Mouse (Mus musculus) spleen, postnatal 14 days (tissue): ENCODE measurements around the gene Slc9a9.
"Not testable (repeated sequence)": the region's sequence is repeated elsewhere in the genome, so short reads cannot be mapped to it uniquely, and the experiment has no call there.

Experiments used
- DNase-seq, 2 experiments: peaks; one replicate each; pipeline ENCODE4 v3.0.0; 2021 to 2022; ENCODE audit warnings: low spot score in 2 of 2

The Slc9a9 gene

GRCm38 (mm10) chr9:94669791-94670577 is at the start of gene Slc9a9:
Gene Slc9a9, plus strand, starts transcription at chr9:94669909.
- no peak for DNase-seq

GRCm38 (mm10) chr9:94620342-94620741 is 49.4 kb upstream of the Slc9a9 start:
- DNase-seq, result no peak

DNA sequence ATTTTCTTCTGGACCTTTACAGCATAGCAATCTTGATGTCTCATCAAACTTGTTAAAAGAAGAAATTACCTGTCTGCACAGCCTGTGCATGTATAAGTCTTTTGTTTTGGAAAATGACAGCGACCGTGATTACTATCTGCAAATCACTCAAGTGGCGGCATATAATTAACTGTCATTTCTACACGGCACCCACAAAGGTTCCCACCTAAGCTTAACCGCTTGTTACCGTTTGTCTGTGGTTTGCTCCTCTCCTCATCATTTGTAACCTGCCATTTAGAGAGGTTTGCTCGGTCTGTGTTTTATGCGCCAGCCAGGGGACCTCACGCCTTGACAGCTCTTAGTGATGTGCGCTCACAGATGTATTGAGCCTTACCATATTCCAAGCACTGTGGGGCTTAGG is 48.9 kb upstream of the Slc9a9 start:
- no peak for DNase-seq

- no peak for DNase-seq
Measured at GRCm38 (mm10) chr9:94621902-94622301, 47.8 kb upstream of the Slc9a9 start.

GRCm38 (mm10) chr9:94626737-94627136 is 43.0 kb upstream of the Slc9a9 start:
- no peak for DNase-seq

DNA sequence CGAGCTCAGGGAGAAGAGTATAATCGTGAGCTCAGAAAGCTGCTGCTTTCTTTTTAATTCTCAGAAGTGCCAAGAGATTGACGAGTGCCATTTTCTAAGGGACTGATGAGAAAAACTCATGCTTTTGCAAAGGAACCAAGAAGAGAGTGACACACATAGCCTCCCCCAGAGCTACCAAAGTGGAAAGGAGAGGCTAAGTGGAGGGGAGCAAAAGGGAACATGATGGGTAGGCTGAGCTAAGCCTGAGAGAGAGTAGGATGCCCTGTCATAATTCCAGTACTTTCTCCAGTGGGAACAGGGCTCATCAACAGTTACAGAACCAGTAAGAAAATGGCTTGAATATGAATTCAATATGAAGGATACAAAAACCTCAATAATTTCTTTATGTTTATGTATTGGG is 40.8 kb upstream of the Slc9a9 start:
- no peak for DNase-seq

DNA sequence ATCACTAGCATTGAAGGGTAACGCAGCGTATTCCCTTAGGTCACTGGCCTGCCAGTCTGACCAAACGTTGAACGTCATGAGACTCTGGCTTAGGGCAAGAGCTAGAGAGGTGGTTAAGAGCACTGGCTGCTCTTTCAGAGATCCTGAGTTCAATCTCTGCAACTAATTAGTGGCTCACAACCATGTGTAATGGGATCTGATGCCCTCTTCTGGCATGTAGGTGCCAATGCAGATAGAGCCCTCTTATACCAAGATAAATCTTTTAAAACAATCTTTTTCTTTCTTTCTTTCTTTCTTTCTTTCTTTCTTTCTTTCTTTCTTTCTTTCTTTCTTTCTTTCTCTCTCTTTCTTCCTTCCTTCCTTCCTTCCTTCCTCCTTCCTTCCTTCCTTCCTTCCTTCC is 35.4 kb upstream of the Slc9a9 start:
- DNase-seq, result not testable (repeated sequence)

- no peak for DNase-seq
Measured at GRCm38 (mm10) chr9:94645631-94646030, 24.1 kb upstream of the Slc9a9 start.

- no peak for DNase-seq
Measured at GRCm38 (mm10) chr9:94647425-94647824, 22.3 kb upstream of the Slc9a9 start.

- DNase-seq, result no peak
Measured at GRCm38 (mm10) chr9:94649991-94650390, 19.7 kb upstream of the Slc9a9 start.

DNA sequence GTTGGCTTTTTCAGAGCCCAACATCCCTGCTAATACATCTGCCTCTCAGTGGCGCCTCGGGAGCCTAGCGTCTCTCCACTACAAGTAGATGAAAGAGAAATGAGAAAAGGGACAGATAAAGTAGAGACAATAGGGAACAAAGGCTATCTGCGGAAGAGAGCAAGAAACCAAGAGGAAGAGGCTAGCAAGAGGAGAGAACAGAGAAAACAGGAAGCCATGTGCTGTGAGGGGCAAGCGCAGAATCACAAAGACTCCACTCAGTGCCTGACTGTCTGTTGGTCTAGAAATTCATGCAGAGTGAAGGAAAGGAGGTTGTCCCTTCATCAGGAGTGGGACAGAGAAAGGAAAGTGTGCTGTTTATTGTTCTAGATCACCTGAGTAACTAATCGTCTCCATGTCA is 16.5 kb upstream of the Slc9a9 start:
- no peak for DNase-seq

GRCm38 (mm10) chr9:94653827-94654226 is 15.9 kb upstream of the Slc9a9 start:
- no peak for DNase-seq

GRCm38 (mm10) chr9:94656265-94656664 is 13.4 kb upstream of the Slc9a9 start:
- DNase-seq, result no peak

DNA sequence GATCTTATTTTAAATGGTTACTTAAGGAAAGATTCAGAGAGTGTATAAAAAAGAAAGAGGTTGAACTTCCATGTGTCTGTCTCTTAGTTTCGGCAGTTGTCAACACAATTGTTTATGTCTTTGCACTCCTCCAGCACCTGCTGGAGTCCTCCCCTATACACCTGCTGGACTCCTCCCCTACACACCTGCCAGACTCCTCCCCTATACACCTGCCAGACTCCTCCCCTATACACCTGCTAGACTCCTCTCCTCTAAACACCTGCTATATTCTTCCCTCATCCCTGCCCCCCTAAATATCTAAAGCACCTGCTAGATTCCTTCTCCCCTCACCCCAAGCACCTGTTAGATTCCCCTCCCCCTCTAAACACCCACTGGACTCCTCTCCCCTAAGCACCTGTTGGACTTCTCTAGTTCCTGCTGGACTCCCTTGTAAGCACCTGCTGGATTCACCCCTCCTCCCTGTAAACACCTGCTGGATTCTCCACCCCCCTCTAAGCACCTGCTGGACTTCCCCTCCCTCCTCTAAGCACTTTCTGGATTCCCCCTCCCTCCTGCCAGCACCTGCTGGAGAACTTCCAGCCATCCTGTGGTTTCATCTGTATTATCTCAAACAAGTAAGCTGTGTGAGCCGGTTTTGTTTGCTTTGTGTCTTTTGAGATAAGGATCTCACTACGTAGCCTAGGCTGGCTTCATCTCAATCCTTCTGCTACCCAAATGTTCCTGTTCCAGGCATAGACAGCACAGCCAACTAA is 10.1 kb upstream of the Slc9a9 start:
- no peak for DNase-seq

DNA sequence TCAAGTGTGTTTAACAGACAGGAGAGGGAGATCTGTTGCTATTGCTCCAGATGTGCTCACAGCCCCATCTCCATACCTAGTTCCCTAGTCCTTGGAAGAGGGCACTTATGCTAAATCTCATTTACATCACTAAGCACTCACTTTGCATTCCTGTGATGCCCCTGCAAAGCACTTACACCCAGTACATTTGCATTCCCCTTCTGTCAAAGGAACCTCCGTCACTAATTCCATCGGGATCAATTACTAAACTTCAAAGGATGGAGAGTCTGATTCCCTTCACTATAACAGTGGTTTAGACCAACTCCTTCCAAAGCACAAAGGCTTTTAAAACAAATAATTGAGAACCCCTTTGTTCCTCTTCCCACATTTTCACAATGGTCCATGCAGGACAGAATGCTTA is 7.9 kb upstream of the Slc9a9 start:
- DNase-seq, result no peak

GRCm38 (mm10) chr9:94665248-94665647 is 4.5 kb upstream of the Slc9a9 start:
- DNase-seq, result no peak

DNA sequence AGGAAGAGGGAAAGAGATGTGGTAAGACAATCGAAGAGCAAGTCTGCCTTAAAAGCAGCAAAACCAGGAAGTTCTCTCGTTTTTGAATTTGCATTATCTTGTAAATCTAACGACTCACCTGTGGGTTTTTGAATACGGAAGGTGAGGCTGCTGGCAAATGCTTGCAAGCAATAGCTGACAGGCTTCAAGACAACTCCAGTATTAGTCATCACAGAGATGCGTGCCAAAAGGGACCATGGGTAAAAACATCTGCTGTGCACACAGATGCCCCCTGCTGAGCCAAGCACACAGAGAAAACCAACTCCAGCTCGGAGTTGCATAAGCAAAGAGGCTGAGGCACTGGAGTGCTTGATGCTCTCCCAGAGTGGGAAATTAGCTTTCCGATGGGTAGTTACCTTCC is 1.1 kb upstream of the Slc9a9 start:
- DNase-seq, result no peak

- no peak for DNase-seq
Measured at GRCm38 (mm10) chr9:94670704-94671103, 995 bp downstream of the Slc9a9 start.

- no peak for DNase-seq
Measured at GRCm38 (mm10) chr9:94674704-94675103, 5.0 kb downstream of the Slc9a9 start.

- DNase-seq, result no peak
Measured at GRCm38 (mm10) chr9:94678021-94678655, 8.4 kb downstream of the Slc9a9 start.

DNA sequence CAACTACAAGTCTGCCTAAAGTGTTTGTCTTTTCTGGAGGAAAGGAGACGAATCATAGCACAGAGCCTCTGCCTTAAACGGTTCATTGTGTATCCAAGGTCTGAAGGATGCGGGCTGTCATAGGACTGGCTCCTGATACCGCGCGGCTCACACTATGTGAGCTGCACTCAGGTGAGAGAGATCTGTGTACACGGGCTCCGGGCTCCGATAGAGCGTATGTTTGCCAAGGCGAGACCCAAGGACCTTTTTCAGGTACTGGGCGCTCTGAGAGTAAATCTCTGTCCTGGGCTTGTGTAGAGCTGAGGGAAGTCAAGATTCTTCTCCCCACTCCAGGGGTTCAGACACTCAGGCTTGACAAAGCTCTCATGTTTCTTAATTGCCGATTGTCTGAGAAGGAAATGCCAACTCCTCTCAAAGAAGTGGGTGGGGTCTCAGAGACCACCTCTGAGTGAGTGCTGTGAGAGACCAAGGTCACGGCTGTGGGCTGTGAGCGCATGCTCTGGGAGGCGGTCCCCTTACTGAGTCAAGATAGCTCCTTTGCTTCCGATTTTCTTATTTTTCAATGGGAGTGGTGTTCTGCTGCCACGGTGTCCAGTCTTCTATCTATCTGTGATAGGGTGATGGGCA is 10.9 kb downstream of the Slc9a9 start:
- DNase-seq, result no peak

GRCm38 (mm10) chr9:94681095-94681487 is 11.4 kb downstream of the Slc9a9 start:
- no peak for DNase-seq
